Mouse (Mus musculus) CH12.LX (cell line): ENCODE measurements around the gene Dab1. TPM values are rescaled to one million over a fixed set of nuclear protein-coding genes. Genes with fewer than 3 reads are reported as not detected.

Source experiments
- DNase-seq: peaks from one replicate; pipeline ENCODE4 v3.0.0-alpha.2; 2013; ENCODE audit errors: extremely low read depth
- H3K27ac ChIP-seq: 2 replicates; pipeline ENCODE4 v1.5.1; 2012; ENCODE audit warnings: low read depth, mild to moderate bottlenecking, control low read depth, moderate library complexity; ENCODE audit not compliant: insufficient read depth
- H3K27me3 ChIP-seq: replicated peaks from 2 replicates; pipeline ENCODE3; 2012; ENCODE audit warnings: inconsistent platforms
- H3K36me3 ChIP-seq, 2 experiments: replicated peaks in 1 of 2; 2 replicates each; pipeline versions ENCODE3 to v1.6.1; 2012; ENCODE audit warnings: inconsistent platforms in 1 of 2, low read length in 1 of 2, mild to moderate bottlenecking in 1 of 2, mixed read lengths in 1 of 2, moderate library complexity in 1 of 2; ENCODE audit not compliant: control insufficient read depth in 1 of 2, insufficient read depth in 1 of 2
- H3K4me1 ChIP-seq, 2 experiments: 2 replicates each; pipeline ENCODE4 v1.6.1; 2012; ENCODE audit warnings: inconsistent platforms in 1 of 2, moderate library complexity in 1 of 2; ENCODE audit not compliant: insufficient read depth in 2 of 2, control insufficient read depth in 1 of 2
- H3K4me2 ChIP-seq: 2 replicates; pipeline ENCODE4 v1.6.1; 2012; ENCODE audit warnings: low read depth, mild to moderate bottlenecking, control low read depth; ENCODE audit not compliant: poor library complexity, insufficient read depth, severe bottlenecking
- H3K4me3 ChIP-seq, 3 experiments: fragments of 150-350 bp in 1 of 3; sonication (generic) in 1 of 3; replicated peaks in 1 of 3; 2 replicates each; pipeline versions ENCODE3 to v1.5.1; 2011 to 2012; ENCODE audit warnings: low read depth in 2 of 3, low read length in 2 of 3, mild to moderate bottlenecking in 2 of 3, moderate library complexity in 2 of 3, control low read depth in 1 of 3, improper control_type of control experiment in 1 of 3, inconsistent platforms in 1 of 3, mixed read lengths in 1 of 3; ENCODE audit not compliant: poor library complexity in 1 of 3
- H3K79me2 ChIP-seq: replicated peaks from 2 replicates; pipeline ENCODE4 v1.6.1; 2012; ENCODE audit warnings: mild to moderate bottlenecking, moderate library complexity; ENCODE audit not compliant: control insufficient read depth, poor library complexity, insufficient read depth, severe bottlenecking; ENCODE audit errors: extremely low read depth
- H3K9ac ChIP-seq: 2 replicates; pipeline ENCODE4 v1.6.1; 2012; ENCODE audit warnings: low read depth, mild to moderate bottlenecking, control low read depth, moderate library complexity; ENCODE audit not compliant: insufficient read depth
- H3K9me3 ChIP-seq: replicated peaks from 2 replicates; pipeline ENCODE3; 2012; ENCODE audit warnings: low read length, inconsistent platforms, mixed read lengths
- BHLHE40 ChIP-seq: IDR thresholded peaks from 2 replicates; pipeline ENCODE4 v1.6.1; 2011; ENCODE audit warnings: mild to moderate bottlenecking, low read depth, low read length, improper control_type of control experiment
- ELF1 ChIP-seq: IDR thresholded peaks from 2 replicates; pipeline ENCODE4 v1.6.1; 2014; ENCODE audit warnings: low read depth, mild to moderate bottlenecking, inconsistent platforms, low read length, improper control_type of control experiment
- EP300 ChIP-seq: IDR thresholded peaks from 2 replicates; pipeline ENCODE4 v1.6.1; 2011; ENCODE audit warnings: low read length, improper control_type of control experiment
- HCFC1 ChIP-seq: IDR thresholded peaks from 2 replicates; pipeline ENCODE4 v1.6.1; 2012; ENCODE audit warnings: low read depth, mild to moderate bottlenecking, inconsistent platforms, low read length, improper control_type of control experiment
- JUN ChIP-seq: IDR thresholded peaks from 2 replicates; pipeline ENCODE4 v1.6.1; 2011; ENCODE audit warnings: low read depth, mild to moderate bottlenecking, low read length, improper control_type of control experiment, moderate library complexity; ENCODE audit not compliant: insufficient read depth
- KAT2A ChIP-seq: IDR thresholded peaks from 2 replicates; pipeline ENCODE4 v1.6.1; 2012; ENCODE audit warnings: low read length, improper control_type of control experiment, inconsistent platforms; ENCODE audit not compliant: insufficient replicate concordance
- MAFK ChIP-seq: IDR thresholded peaks from 2 replicates; pipeline ENCODE4 v1.6.1; 2011; ENCODE audit warnings: low read length, improper control_type of control experiment; ENCODE audit not compliant: insufficient replicate concordance
- MAX ChIP-seq: IDR thresholded peaks from 2 replicates; pipeline ENCODE4 v1.6.1; 2011; ENCODE audit warnings: low read length, improper control_type of control experiment
- MAZ ChIP-seq: IDR thresholded peaks from 2 replicates; pipeline ENCODE4 v1.6.1; 2012; ENCODE audit warnings: low read depth, mild to moderate bottlenecking, inconsistent platforms, low read length, improper control_type of control experiment, moderate library complexity
- MEF2A ChIP-seq: IDR thresholded peaks from 2 replicates; pipeline ENCODE4 v1.6.1; 2014; ENCODE audit warnings: low read depth, mild to moderate bottlenecking, inconsistent platforms, low read length, improper control_type of control experiment, borderline replicate concordance
- MXI1 ChIP-seq: IDR thresholded peaks from 2 replicates; pipeline ENCODE4 v1.6.1; 2011; ENCODE audit warnings: mild to moderate bottlenecking, low read depth, low read length, improper control_type of control experiment
- MYC ChIP-seq: IDR thresholded peaks from 2 replicates; pipeline ENCODE4 v1.6.1; 2011; ENCODE audit warnings: low read depth, mild to moderate bottlenecking, improper control_type of control experiment, low read length
- PAX5 ChIP-seq: IDR thresholded peaks from 2 replicates; pipeline ENCODE4 v1.6.1; 2012; ENCODE audit warnings: low read length, inconsistent platforms, mixed read lengths
- POLR2A ChIP-seq: IDR thresholded peaks from 2 replicates; pipeline ENCODE4 v1.6.1; 2011; ENCODE audit warnings: low read depth, mild to moderate bottlenecking, improper control_type of control experiment, low read length
- POLR2AphosphoS2 ChIP-seq: IDR thresholded peaks from 2 replicates; pipeline ENCODE4 v1.6.1; 2011; ENCODE audit warnings: low read depth, low read length, improper control_type of control experiment
- RCOR1 ChIP-seq: conservative IDR thresholded peaks from 2 replicates; pipeline ENCODE4 v1.6.1; 2012; ENCODE audit warnings: low read depth, mild to moderate bottlenecking, inconsistent platforms, low read length, improper control_type of control experiment
- SIN3A ChIP-seq: IDR thresholded peaks from 2 replicates; pipeline ENCODE4 v1.6.1; 2012; ENCODE audit warnings: low read length, improper control_type of control experiment, inconsistent platforms
- SMC3 ChIP-seq: IDR thresholded peaks from 2 replicates; pipeline ENCODE4 v1.6.1; 2011; ENCODE audit warnings: low read depth, low read length, improper control_type of control experiment
- TCF12 ChIP-seq: IDR thresholded peaks from 2 replicates; pipeline ENCODE4 v1.6.1; 2014; ENCODE audit warnings: low read depth, mild to moderate bottlenecking, inconsistent platforms, low read length, improper control_type of control experiment
- UBTF ChIP-seq: IDR thresholded peaks from 2 replicates; pipeline ENCODE4 v1.6.1; 2012; ENCODE audit warnings: low read depth, mild to moderate bottlenecking, inconsistent platforms, low read length, improper control_type of control experiment, moderate library complexity
- USF1 ChIP-seq: IDR thresholded peaks from 2 replicates; pipeline ENCODE4 v1.6.1; 2014; ENCODE audit warnings: low read depth, mild to moderate bottlenecking, inconsistent platforms, low read length, improper control_type of control experiment
- ZMIZ1 ChIP-seq: IDR thresholded peaks from 2 replicates; pipeline ENCODE4 v1.6.1; 2012; ENCODE audit warnings: low read depth, mild to moderate bottlenecking, inconsistent platforms, low read length, improper control_type of control experiment
- ZNF384 ChIP-seq: IDR thresholded peaks from 2 replicates; pipeline ENCODE4 v1.6.1; 2012; ENCODE audit warnings: low read depth, low read length, improper control_type of control experiment, inconsistent platforms
- dilution Hi-C: fragments of 300-500 bp; cut with MboI; formaldehyde crosslinking; loops from 2 replicates; pipeline ENCODE4 v1.14.3; 2020; ENCODE audit warnings: low sequenced_read_pairs; ENCODE audit not compliant: extremely low pct_unique_long_range_greater_than_20kb, extremely low pct_ligation_motif_present
- in situ Hi-C: fragments of 300-500 bp; cut with MboI; formaldehyde crosslinking; loops from 3 replicates; pipeline ENCODE4 v1.14.3; 2019; ENCODE audit warnings: low sequenced_read_pairs, low pct_ligation_motif_present, low pct_unique_long_range_greater_than_20kb, mixed read lengths
- polyA plus RNA-seq: library from polyadenylated mRNA; unstranded; fragments of >175 nt; gene quantifications from 2 replicates; pipeline ENCODE4 v1.2.1, GENCODE M21; 2012; ENCODE audit warnings: low read depth; ENCODE audit not compliant: insufficient read length
- total RNA-seq, 2 experiments: library from RNA; depleted of rRNA; stranded (reverse); fragments of 300-350 nt in 1 of 2; fragments of >200 nt in 1 of 2; gene quantifications; 2 replicates each; pipeline ENCODE4 v1.2.3; 2012 to 2014

Gene Dab1
- total and polyA plus RNA-seq, 3 experiments: not detected

- Histone ChIP-seq H3K9ac (no peak overlapping the region), H3K79me2 (no peaks in the 10 kb centered on the region), H3K27me3 (no peaks in the 10 kb centered on the region), H3K4me2 (no peak overlapping the region), H3K36me3 (no peaks in the 10 kb centered on the region), H3K27ac (no peak overlapping the region), H3K4me1 (no peaks in the 10 kb centered on the region), H3K4me3 (no peak overlapping the region), H3K9me3 (peaks cover 67% of the 10 kb centered on the region)
- in situ Hi-C loops: no loop called here
- dilution Hi-C loops: no loop called here
- TF ChIP-seq PAX5 (no peak), RCOR1 (no peak), MAFK (no peak), EP300 (no peak), POLR2A (no peak), UBTF (no peak), POLR2AphosphoS2 (no peak), JUN (no peak), SIN3A (no peak), MXI1 (no peak), SMC3 (no peak), HCFC1 (no peak), ELF1 (no peak), USF1 (no peak), MAZ (no peak), ZNF384 (no peak), BHLHE40 (no peak), MYC (no peak), MAX (no peak), ZMIZ1 (no peak)
- no peak for DNase-seq
Measured at GRCm38 (mm10) chr4:103844635-103845034, 225.5 kb downstream of the Dab1 start.

DNA sequence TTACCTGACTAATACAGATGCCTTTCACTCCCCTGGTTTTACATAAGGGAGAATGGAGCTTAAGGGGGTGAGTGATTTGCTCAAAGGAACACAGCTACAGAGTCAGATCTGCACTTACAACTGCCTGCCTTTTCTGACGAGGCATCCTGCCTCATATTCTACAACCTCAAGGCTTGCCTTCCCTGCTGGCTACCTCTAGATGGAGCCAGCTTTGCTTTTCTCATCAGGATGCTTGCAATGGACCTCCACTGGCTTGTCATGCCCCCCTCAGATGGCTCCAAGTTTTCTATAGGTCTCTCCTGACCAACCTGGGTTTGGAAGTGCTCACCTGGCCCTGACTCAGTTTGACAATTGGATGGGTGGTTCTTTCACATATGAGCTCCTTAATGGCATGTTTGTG is 238.0 kb downstream of the Dab1 start:
- no peak overlapping the region for H3K4me2 ChIP-seq
- in situ Hi-C loops (no loop called here), dilution Hi-C loops (no loop called here)
- H3K4me3 ChIP-seq: no peak overlapping the region
- no peaks in the 10 kb centered on the region for H3K27me3 ChIP-seq
- no peak overlapping the region for H3K27ac ChIP-seq
- H3K4me1 ChIP-seq: no peaks in the 10 kb centered on the region
- H3K79me2 ChIP-seq: no peaks in the 10 kb centered on the region
- no peaks in the 10 kb centered on the region for H3K36me3 ChIP-seq
- H3K9ac ChIP-seq: no peak overlapping the region
- no peak for DNase-seq
- H3K9me3 ChIP-seq: peaks cover 77% of the 10 kb centered on the region
- TF ChIP-seq MEF2A (no peak), MAFK (no peak), KAT2A (no peak), TCF12 (no peak), POLR2AphosphoS2 (no peak)
